Mouse (Mus musculus): ENCODE results near the gene Rbms1. TPM values are rescaled to one million over a fixed set of nuclear protein-coding genes. Genes with fewer than 3 reads are reported as not detected.

Rbms1 gene
- polyA plus RNA-seq, 1 experiment from 2014 or later: 39.5 TPM

DNA sequence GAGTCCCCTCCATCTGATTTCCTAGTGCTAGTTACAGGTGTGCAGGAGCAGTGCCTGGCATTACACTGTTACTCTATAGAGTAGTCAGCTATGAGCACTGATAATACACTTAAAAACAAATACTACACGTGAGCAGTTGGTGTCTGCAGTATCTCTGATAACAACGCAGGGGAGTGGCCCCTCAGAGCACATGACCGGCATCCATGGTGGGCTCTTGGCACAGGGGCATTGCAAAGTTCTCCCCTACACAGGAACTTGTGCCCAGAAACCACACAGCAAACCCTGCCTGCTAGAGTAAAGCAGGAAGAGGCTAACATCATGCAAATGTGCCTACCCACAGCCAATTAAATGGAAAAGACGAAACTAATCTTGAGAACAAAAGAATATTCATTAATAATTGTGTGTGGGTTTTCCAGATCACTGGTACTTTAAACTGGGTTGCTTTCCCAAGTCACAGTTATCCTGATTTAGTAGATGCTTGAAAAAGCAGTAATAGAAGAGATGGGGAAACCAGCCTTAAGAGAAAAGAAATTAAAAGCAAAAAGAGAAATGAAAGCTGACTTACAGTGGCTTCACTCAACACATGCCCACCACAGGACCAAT is 94.8 kb downstream of the Rbms1 start:
- no peak overlapping the region for H3K4me2 ChIP-seq (ENCODE audit: low read depth, low read length, severe bottlenecking)
- H3K4me3 ChIP-seq (ENCODE audit: low read depth, low read length): no peak overlapping the region
- no peak overlapping the region for H3K9ac ChIP-seq (ENCODE audit: low read length)
- DNase-seq (ENCODE audit: low spot score) (no peak), ATAC-seq (replicated peaks; ENCODE audit: low FRiP score) (no peak)
- H3K27ac ChIP-seq (ENCODE audit: low read depth, low read length): no peak overlapping the region
- 81% methylated on average over 4 of the region's 4 CpGs for WGBS
- H3K27me3 ChIP-seq (ENCODE audit: control insufficient read depth, insufficient read depth, low read length): peaks cover 12% of the 10 kb centered on the region
- no peaks in the 10 kb centered on the region for H3K9me3 ChIP-seq (ENCODE audit: control insufficient read depth, low read length)
- H3K36me3 ChIP-seq (ENCODE audit: control insufficient read depth, insufficient read depth, low read length): no peaks in the 10 kb centered on the region
- no peaks in the 10 kb centered on the region for H3K4me1 ChIP-seq (replicated peaks; ENCODE audit: control insufficient read depth, insufficient read depth, low read length)

GRCm38 (mm10) chr2:60867304-60867703 is 95.7 kb downstream of the Rbms1 start:
- Histone ChIP-seq H3K27ac (ENCODE audit: low read depth, low read length) (no peak overlapping the region), H3K27me3 (ENCODE audit: control insufficient read depth, insufficient read depth, low read length) (peaks cover 10% of the 10 kb centered on the region), H3K36me3 (ENCODE audit: control insufficient read depth, insufficient read depth, low read length) (no peaks in the 10 kb centered on the region), H3K4me1 (replicated peaks; ENCODE audit: control insufficient read depth, insufficient read depth, low read length) (no peaks in the 10 kb centered on the region), H3K9me3 (ENCODE audit: control insufficient read depth, low read length) (no peaks in the 10 kb centered on the region), H3K4me2 (ENCODE audit: low read depth, low read length, severe bottlenecking) (no peak overlapping the region), H3K9ac (ENCODE audit: low read length) (no peak overlapping the region), H3K4me3 (ENCODE audit: low read depth, low read length) (no peak overlapping the region)
- ATAC-seq (replicated peaks; ENCODE audit: low FRiP score): no peak
- no peak for DNase-seq (ENCODE audit: low spot score)
- WGBS: 94% methylated on average over 8 of the region's 8 CpGs

GRCm38 (mm10) chr2:60865869-60866268 is 97.1 kb downstream of the Rbms1 start:
- Histone ChIP-seq H3K27me3 (ENCODE audit: control insufficient read depth, insufficient read depth, low read length) (peaks cover 2% of the 10 kb centered on the region; the same call in 1 of the 2 replicates), H3K27ac (ENCODE audit: low read depth, low read length) (no peak overlapping the region), H3K4me3 (ENCODE audit: low read depth, low read length) (no peak overlapping the region), H3K36me3 (ENCODE audit: control insufficient read depth, insufficient read depth, low read length) (no peaks in the 10 kb centered on the region), H3K9me3 (ENCODE audit: control insufficient read depth, low read length) (no peaks in the 10 kb centered on the region), H3K4me2 (ENCODE audit: low read depth, low read length, severe bottlenecking) (no peak overlapping the region), H3K4me1 (replicated peaks; ENCODE audit: control insufficient read depth, insufficient read depth, low read length) (no peaks in the 10 kb centered on the region), H3K9ac (ENCODE audit: low read length) (no peak overlapping the region)
- DNase-seq (ENCODE audit: low spot score) (no peak), ATAC-seq (replicated peaks; ENCODE audit: low FRiP score) (no peak)
- 71% methylated on average over 1 of the region's 1 CpGs for WGBS

- ATAC-seq (replicated peaks; ENCODE audit: low FRiP score) (no peak), DNase-seq (ENCODE audit: low spot score) (no peak)
- Histone ChIP-seq H3K9me3 (ENCODE audit: control insufficient read depth, low read length) (no peaks in the 10 kb centered on the region), H3K4me1 (replicated peaks; ENCODE audit: control insufficient read depth, insufficient read depth, low read length) (no peaks in the 10 kb centered on the region), H3K4me2 (ENCODE audit: low read depth, low read length, severe bottlenecking) (no peak overlapping the region), H3K27me3 (ENCODE audit: control insufficient read depth, insufficient read depth, low read length) (peaks cover 2% of the 10 kb centered on the region; the same call in 1 of the 2 replicates), H3K4me3 (ENCODE audit: low read depth, low read length) (no peak overlapping the region), H3K36me3 (ENCODE audit: control insufficient read depth, insufficient read depth, low read length) (no peaks in the 10 kb centered on the region), H3K27ac (ENCODE audit: low read depth, low read length) (no peak overlapping the region), H3K9ac (ENCODE audit: low read length) (no peak overlapping the region)
- 73% methylated on average over 5 of the region's 5 CpGs for WGBS
Measured at GRCm38 (mm10) chr2:60864977-60865376, 98.0 kb downstream of the Rbms1 start.

DNA sequence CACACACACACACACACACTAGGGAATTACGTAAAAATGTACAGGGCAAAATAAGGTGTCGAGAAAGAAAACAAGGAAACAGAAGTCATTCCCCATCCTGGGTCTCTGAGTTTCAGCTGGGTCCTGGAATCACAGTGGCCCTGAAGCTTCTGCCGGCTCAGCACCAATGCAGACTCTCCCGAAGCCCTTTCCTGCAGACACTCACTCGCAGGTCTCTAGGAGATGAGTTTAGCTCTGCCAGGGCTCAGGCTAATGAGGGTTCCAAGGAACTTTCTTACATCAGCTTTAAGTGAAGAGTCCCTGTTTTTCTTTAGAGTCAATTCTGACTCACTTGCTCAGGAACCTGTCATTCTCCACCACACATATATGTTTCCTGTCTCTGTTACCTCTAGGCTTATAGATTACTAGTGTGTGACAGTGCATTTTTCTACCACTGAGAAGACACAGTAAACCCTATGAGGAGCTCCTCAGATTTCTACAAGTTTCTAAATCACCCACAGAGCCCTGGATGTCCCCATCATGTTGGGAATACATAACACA is 98.7 kb downstream of the Rbms1 start:
- Histone ChIP-seq H3K27ac (ENCODE audit: low read depth, low read length) (no peak overlapping the region), H3K27me3 (ENCODE audit: control insufficient read depth, insufficient read depth, low read length) (no peaks in the 10 kb centered on the region; the same call in 1 of the 2 replicates), H3K36me3 (ENCODE audit: control insufficient read depth, insufficient read depth, low read length) (no peaks in the 10 kb centered on the region), H3K9ac (ENCODE audit: low read length) (no peak overlapping the region), H3K4me3 (ENCODE audit: low read depth, low read length) (no peak overlapping the region), H3K4me2 (ENCODE audit: low read depth, low read length, severe bottlenecking) (no peak overlapping the region), H3K4me1 (replicated peaks; ENCODE audit: control insufficient read depth, insufficient read depth, low read length) (no peaks in the 10 kb centered on the region), H3K9me3 (ENCODE audit: control insufficient read depth, low read length) (no peaks in the 10 kb centered on the region)
- ATAC-seq (replicated peaks; ENCODE audit: low FRiP score): no peak
- DNase-seq (ENCODE audit: low spot score): no peak
- WGBS: 85% methylated on average over 5 of the region's 5 CpGs

DNA sequence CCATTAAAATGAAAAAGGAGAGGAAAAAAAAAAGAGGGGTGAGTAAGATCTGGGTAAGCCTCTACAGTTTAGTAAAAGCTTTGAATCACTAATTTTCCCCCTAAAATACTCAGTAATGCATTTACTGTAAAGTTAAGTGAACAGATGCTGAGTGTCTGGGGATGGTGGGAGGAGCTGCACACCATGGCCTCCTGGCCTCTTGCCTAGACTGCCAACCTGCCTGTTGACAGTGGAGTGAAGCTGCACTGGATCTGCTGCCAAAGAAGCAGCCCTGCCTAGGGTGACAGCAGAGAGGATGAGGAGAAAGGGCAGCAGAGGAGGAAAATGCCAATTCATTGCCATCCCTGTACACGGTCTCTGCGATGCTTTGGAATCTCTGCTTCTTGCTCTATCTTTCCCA is 99.2 kb downstream of the Rbms1 start:
- no peak for DNase-seq (ENCODE audit: low spot score)
- no peaks in the 10 kb centered on the region for H3K27me3 ChIP-seq (ENCODE audit: control insufficient read depth, insufficient read depth, low read length)
- 93% methylated on average over 2 of the region's 2 CpGs for WGBS

GRCm38 (mm10) chr2:60862913-60863711 is 99.9 kb downstream of the Rbms1 start:
- Histone ChIP-seq H3K9me3 (ENCODE audit: control insufficient read depth, low read length) (no peaks in the 10 kb centered on the region), H3K4me3 (ENCODE audit: low read depth, low read length) (no peak overlapping the region), H3K27me3 (ENCODE audit: control insufficient read depth, insufficient read depth, low read length) (no peaks in the 10 kb centered on the region), H3K36me3 (ENCODE audit: control insufficient read depth, insufficient read depth, low read length) (no peaks in the 10 kb centered on the region), H3K4me2 (ENCODE audit: low read depth, low read length, severe bottlenecking) (no peak overlapping the region), H3K9ac (ENCODE audit: low read length) (no peak overlapping the region), H3K4me1 (replicated peaks; ENCODE audit: control insufficient read depth, insufficient read depth, low read length) (no peaks in the 10 kb centered on the region), H3K27ac (ENCODE audit: low read depth, low read length) (no peak overlapping the region)
- no peak for ATAC-seq (replicated peaks; ENCODE audit: low FRiP score)
- DNase-seq (ENCODE audit: low spot score): no peak
- 92% methylated on average over 8 of the region's 8 CpGs for WGBS

More for the DNA sequence above, 99.2 kb downstream of the Rbms1 start:
- Histone ChIP-seq H3K36me3 (ENCODE audit: control insufficient read depth, insufficient read depth, low read length) (no peaks in the 10 kb centered on the region), H3K27ac (ENCODE audit: low read depth, low read length) (no peak overlapping the region), H3K9me3 (ENCODE audit: control insufficient read depth, low read length) (no peaks in the 10 kb centered on the region), H3K9ac (ENCODE audit: low read length) (no peak overlapping the region), H3K4me3 (ENCODE audit: low read depth, low read length) (no peak overlapping the region), H3K4me1 (replicated peaks; ENCODE audit: control insufficient read depth, insufficient read depth, low read length) (no peaks in the 10 kb centered on the region), H3K4me2 (ENCODE audit: low read depth, low read length, severe bottlenecking) (no peak overlapping the region)
- ATAC-seq (replicated peaks; ENCODE audit: low FRiP score): no peak

DNA sequence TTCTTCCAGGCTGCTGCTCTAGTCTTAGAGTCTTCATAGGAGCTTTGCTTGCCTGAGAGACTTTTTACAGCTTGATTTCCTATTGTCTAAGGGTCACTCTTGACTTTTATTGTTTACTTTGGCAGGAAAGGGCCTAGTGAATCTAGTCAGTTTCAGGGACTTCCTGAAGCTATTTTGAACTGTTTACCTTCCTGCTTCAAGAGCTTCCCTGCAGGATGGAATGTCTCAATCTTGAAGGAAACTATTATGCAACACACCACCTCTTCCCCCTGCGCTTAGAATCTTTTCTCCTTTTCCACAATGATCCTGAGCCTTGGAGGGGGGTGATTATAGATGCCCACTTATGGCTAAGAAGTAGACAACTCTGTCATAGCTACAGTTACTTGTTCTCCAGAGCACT is 104.9 kb downstream of the Rbms1 start:
- Histone ChIP-seq H3K4me2 (ENCODE audit: low read depth, low read length, severe bottlenecking) (no peak overlapping the region), H3K9me3 (ENCODE audit: control insufficient read depth, low read length) (no peaks in the 10 kb centered on the region), H3K9ac (ENCODE audit: low read length) (no peak overlapping the region), H3K36me3 (ENCODE audit: control insufficient read depth, insufficient read depth, low read length) (no peaks in the 10 kb centered on the region), H3K27me3 (ENCODE audit: control insufficient read depth, insufficient read depth, low read length) (no peaks in the 10 kb centered on the region), H3K4me1 (replicated peaks; ENCODE audit: control insufficient read depth, insufficient read depth, low read length) (no peaks in the 10 kb centered on the region), H3K27ac (ENCODE audit: low read depth, low read length) (no peak overlapping the region), H3K4me3 (ENCODE audit: low read depth, low read length) (no peak overlapping the region)
- DNase-seq (ENCODE audit: low spot score): no peak
- no peak for ATAC-seq (replicated peaks; ENCODE audit: low FRiP score)
- 95% methylated on average over 1 of the region's 1 CpGs for WGBS

Data from forebrain, embryonic 11.5 days (tissue).